Mouse (Mus musculus): ENCODE measurements around the gene Rad51b. TPM values are rescaled to one million over a fixed set of nuclear protein-coding genes. Genes with fewer than 3 reads are reported as not detected.

Rad51b gene
- polyA plus RNA-seq, 1 experiment from 2014 or later = 10.0 TPM

DNA sequence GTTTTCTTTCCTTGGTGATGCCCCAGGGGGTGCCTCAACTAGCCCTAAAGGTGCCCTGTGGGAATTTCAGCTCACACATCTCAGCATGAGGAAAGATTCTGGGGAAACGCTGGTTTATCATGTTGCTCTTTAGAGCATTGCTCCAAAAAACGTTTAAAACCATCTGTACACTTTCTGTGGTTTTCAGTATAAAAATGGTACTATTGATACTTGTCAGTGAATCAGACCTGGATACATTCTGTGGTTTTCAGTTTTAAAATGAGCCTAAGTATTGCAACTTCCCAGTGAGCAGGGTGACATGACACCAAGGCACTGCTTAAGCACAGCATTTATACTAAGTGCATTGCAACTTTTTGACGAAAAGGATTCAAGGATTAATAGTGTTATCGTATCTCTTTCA is 139.8 kb downstream of the Rad51b start:
- 77% methylated on average over 4 of the region's 4 CpGs for WGBS
- H3K4me1 ChIP-seq (replicated peaks; ENCODE audit: control insufficient read depth, insufficient read depth, low read length) = peaks cover 18% of the 10 kb centered on the region
- H3K4me2 ChIP-seq (ENCODE audit: low read length) = no peak overlapping the region
- no peak for DNase-seq (ENCODE audit: low spot score)
- H3K36me3 ChIP-seq (ENCODE audit: control insufficient read depth, insufficient read depth, low read length) = no peaks in the 10 kb centered on the region
- no peak overlapping the region for H3K9ac ChIP-seq (ENCODE audit: low read length)
- ATAC-seq (replicated peaks; ENCODE audit: low FRiP score, low TSS enrichment, low read depth) = no peak
- no peak overlapping the region for H3K4me3 ChIP-seq (ENCODE audit: low read depth, low read length)
- no peak overlapping the region for H3K27ac ChIP-seq (ENCODE audit: low read depth)
- H3K27me3 ChIP-seq (replicated peaks; ENCODE audit: control insufficient read depth, insufficient read depth, low read length) = no peaks in the 10 kb centered on the region
- no peaks in the 10 kb centered on the region for H3K9me3 ChIP-seq (ENCODE audit: control insufficient read depth, low read length)

GRCm38 (mm10) chr12:79437572-79437971 is 140.5 kb downstream of the Rad51b start:
- WGBS = 73% methylated on average over 3 of the region's 3 CpGs
- ATAC-seq (replicated peaks; ENCODE audit: low FRiP score, low TSS enrichment, low read depth) (no peak), DNase-seq (ENCODE audit: low spot score) (no peak)
- Histone ChIP-seq H3K36me3 (ENCODE audit: control insufficient read depth, insufficient read depth, low read length) (no peaks in the 10 kb centered on the region), H3K4me1 (replicated peaks; ENCODE audit: control insufficient read depth, insufficient read depth, low read length) (peaks cover 24% of the 10 kb centered on the region), H3K9ac (ENCODE audit: low read length) (no peak overlapping the region), H3K4me3 (ENCODE audit: low read depth, low read length) (no peak overlapping the region), H3K4me2 (ENCODE audit: low read length) (no peak overlapping the region), H3K27ac (ENCODE audit: low read depth) (no peak overlapping the region), H3K27me3 (replicated peaks; ENCODE audit: control insufficient read depth, insufficient read depth, low read length) (no peaks in the 10 kb centered on the region), H3K9me3 (ENCODE audit: control insufficient read depth, low read length) (no peaks in the 10 kb centered on the region)

DNA sequence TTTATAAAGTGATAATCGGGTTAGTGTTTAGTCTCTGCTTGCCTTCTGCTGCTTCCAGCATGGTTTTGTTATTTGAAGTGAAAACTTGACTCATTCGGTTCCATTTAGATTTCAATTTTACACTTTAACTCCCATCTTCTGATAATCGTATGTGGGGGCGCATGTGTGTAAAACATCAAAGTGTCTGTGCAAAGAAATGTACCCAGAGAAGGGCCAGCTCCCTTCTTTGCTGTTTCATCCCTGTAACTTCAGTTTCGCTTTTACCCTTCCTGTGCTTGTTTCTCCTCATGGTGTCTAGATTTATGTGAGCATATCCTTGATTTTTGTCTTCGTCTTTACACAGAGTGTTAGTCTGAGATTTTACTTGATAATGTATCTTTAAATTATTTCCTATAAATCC is 142.9 kb downstream of the Rad51b start:
- no peak overlapping the region for H3K27ac ChIP-seq (ENCODE audit: low read depth)
- H3K4me2 ChIP-seq (ENCODE audit: low read length) = no peak overlapping the region
- no peak for ATAC-seq (replicated peaks; ENCODE audit: low FRiP score, low TSS enrichment, low read depth)
- H3K9ac ChIP-seq (ENCODE audit: low read length) = no peak overlapping the region
- H3K36me3 ChIP-seq (ENCODE audit: control insufficient read depth, insufficient read depth, low read length) = no peaks in the 10 kb centered on the region
- no peaks in the 10 kb centered on the region for H3K9me3 ChIP-seq (ENCODE audit: control insufficient read depth, low read length)
- peaks cover 18% of the 10 kb centered on the region for H3K4me1 ChIP-seq (replicated peaks; ENCODE audit: control insufficient read depth, insufficient read depth, low read length)
- no peak for DNase-seq (ENCODE audit: low spot score)
- no peak overlapping the region for H3K4me3 ChIP-seq (ENCODE audit: low read depth, low read length)
- 83% methylated on average over 6 of the region's 6 CpGs for WGBS
- no peaks in the 10 kb centered on the region for H3K27me3 ChIP-seq (replicated peaks; ENCODE audit: control insufficient read depth, insufficient read depth, low read length)

DNA sequence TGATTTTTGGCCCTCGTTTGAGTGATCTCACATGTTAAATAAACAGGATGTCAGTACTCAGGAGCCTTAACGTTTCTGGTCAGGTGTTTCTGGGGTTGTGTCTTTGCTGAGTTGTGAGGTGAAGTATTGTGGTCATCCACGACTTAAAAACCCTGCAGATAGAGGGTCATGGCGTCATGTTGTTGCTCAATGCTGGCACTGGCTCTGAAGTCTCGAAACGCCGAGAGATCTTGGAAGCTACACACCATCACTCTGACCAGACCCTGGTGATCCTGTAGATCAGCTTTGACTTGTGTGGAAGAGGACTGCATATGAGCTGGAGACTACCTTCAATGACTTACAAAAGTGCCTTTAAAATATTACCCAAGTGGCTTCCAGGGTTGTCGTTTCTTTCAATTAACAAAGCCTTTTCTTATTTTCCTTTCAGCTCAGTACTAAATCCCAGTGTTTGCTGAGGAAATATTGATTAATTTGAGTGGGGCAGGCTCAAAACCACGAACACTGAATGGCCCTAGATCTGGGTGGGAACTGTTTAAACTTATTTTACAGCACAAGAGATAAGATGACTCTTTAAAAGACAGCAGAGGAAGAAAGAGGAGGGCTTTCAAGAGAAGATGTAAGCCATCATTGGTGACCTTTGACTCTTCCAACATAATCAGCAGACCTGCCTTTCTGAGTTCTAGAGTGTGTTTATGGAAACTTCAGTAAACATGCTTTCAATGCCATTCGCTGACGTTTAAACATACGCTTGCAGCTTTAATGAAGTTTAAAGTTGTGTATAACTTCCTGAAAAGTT is 144.3 kb downstream of the Rad51b start:
- H3K36me3 ChIP-seq (ENCODE audit: control insufficient read depth, insufficient read depth, low read length) = no peaks in the 10 kb centered on the region
- H3K27ac ChIP-seq (ENCODE audit: low read depth) = peak overlapping the region; percentile 71
- H3K27me3 ChIP-seq (replicated peaks; ENCODE audit: control insufficient read depth, insufficient read depth, low read length) = no peaks in the 10 kb centered on the region
- peaks cover 18% of the 10 kb centered on the region for H3K4me1 ChIP-seq (replicated peaks; ENCODE audit: control insufficient read depth, insufficient read depth, low read length)
- WGBS = 21% methylated on average over 12 of the region's 12 CpGs
- no peaks in the 10 kb centered on the region for H3K9me3 ChIP-seq (ENCODE audit: control insufficient read depth, low read length)
- peak; percentile 50 for DNase-seq (ENCODE audit: low spot score)
- H3K4me2 ChIP-seq (ENCODE audit: low read length) = 0 out of 2 replicates have a peak overlapping the region, but pooled peaks have one; percentile 6
- H3K9ac ChIP-seq (ENCODE audit: low read length) = no peak overlapping the region
- peak; percentile 74 for ATAC-seq (replicated peaks; ENCODE audit: low FRiP score, low TSS enrichment, low read depth)
- H3K4me3 ChIP-seq (ENCODE audit: low read depth, low read length) = no peak overlapping the region

- 20% methylated on average over 7 of the region's 7 CpGs for WGBS
- no peaks in the 10 kb centered on the region for H3K27me3 ChIP-seq (replicated peaks; ENCODE audit: control insufficient read depth, insufficient read depth, low read length)
- ATAC-seq (replicated peaks; ENCODE audit: low FRiP score, low TSS enrichment, low read depth) (0 out of 2 replicates have a peak, but pooled peaks have one; percentile 38), DNase-seq (ENCODE audit: low spot score) (peak; percentile 50)
- no peak overlapping the region for H3K4me2 ChIP-seq (ENCODE audit: low read length)
- H3K36me3 ChIP-seq (ENCODE audit: control insufficient read depth, insufficient read depth, low read length) = no peaks in the 10 kb centered on the region
- H3K9me3 ChIP-seq (ENCODE audit: control insufficient read depth, low read length) = no peaks in the 10 kb centered on the region
- H3K27ac ChIP-seq (ENCODE audit: low read depth) = peak overlapping the region; percentile 54
- no peak overlapping the region for H3K4me3 ChIP-seq (ENCODE audit: low read depth, low read length)
- H3K4me1 ChIP-seq (replicated peaks; ENCODE audit: control insufficient read depth, insufficient read depth, low read length) = peaks cover 18% of the 10 kb centered on the region
- no peak overlapping the region for H3K9ac ChIP-seq (ENCODE audit: low read length)
Observed at GRCm38 (mm10) chr12:79442126-79442525, 145.0 kb downstream of the Rad51b start.

- no peak overlapping the region for H3K4me2 ChIP-seq (ENCODE audit: low read length)
- no peak overlapping the region for H3K4me3 ChIP-seq (ENCODE audit: low read depth, low read length)
- H3K27ac ChIP-seq (ENCODE audit: low read depth) = 0 out of 2 replicates have a peak overlapping the region, but pooled peaks have one; percentile 54
- no peaks in the 10 kb centered on the region for H3K36me3 ChIP-seq (ENCODE audit: control insufficient read depth, insufficient read depth, low read length)
- H3K4me1 ChIP-seq (replicated peaks; ENCODE audit: control insufficient read depth, insufficient read depth, low read length) = peaks cover 18% of the 10 kb centered on the region
- H3K9me3 ChIP-seq (ENCODE audit: control insufficient read depth, low read length) = no peaks in the 10 kb centered on the region
- ATAC-seq (replicated peaks; ENCODE audit: low FRiP score, low TSS enrichment, low read depth) (no peak), DNase-seq (ENCODE audit: low spot score) (peak; percentile 9)
- H3K9ac ChIP-seq (ENCODE audit: low read length) = no peak overlapping the region
- H3K27me3 ChIP-seq (replicated peaks; ENCODE audit: control insufficient read depth, insufficient read depth, low read length) = no peaks in the 10 kb centered on the region
- 64% methylated on average over 6 of the region's 6 CpGs for WGBS
Observed at GRCm38 (mm10) chr12:79442836-79443390, 145.8 kb downstream of the Rad51b start.

DNA sequence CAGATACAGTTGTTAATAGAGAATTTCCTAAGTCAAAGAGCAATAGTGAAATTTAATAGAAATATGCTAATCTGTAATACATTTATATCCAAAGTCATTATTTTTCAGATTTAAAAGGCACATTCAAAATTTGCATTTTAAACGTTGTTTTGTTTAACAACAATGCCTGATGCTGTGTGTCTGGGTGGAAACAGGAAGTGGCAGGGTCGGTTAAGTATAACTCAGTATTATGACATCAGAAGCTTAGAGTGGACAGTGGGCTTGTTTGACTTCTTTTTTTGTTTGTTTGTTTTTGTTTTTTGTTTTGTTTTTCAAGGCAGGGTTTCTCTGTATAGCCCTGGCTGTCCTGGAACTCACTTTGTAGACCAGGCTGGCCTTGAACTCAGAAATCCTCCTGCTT is 147.6 kb downstream of the Rad51b start:
- Histone ChIP-seq H3K4me2 (ENCODE audit: low read length) (no peak overlapping the region), H3K4me1 (replicated peaks; ENCODE audit: control insufficient read depth, insufficient read depth, low read length) (peaks cover 18% of the 10 kb centered on the region), H3K9ac (ENCODE audit: low read length) (no peak overlapping the region), H3K36me3 (ENCODE audit: control insufficient read depth, insufficient read depth, low read length) (no peaks in the 10 kb centered on the region), H3K27ac (ENCODE audit: low read depth) (no peak overlapping the region), H3K4me3 (ENCODE audit: low read depth, low read length) (no peak overlapping the region), H3K9me3 (ENCODE audit: control insufficient read depth, low read length) (no peaks in the 10 kb centered on the region), H3K27me3 (replicated peaks; ENCODE audit: control insufficient read depth, insufficient read depth, low read length) (no peaks in the 10 kb centered on the region)
- DNase-seq (ENCODE audit: low spot score) (no peak), ATAC-seq (replicated peaks; ENCODE audit: low FRiP score, low TSS enrichment, low read depth) (no peak)
- WGBS = 71% methylated on average over 2 of the region's 2 CpGs

DNA sequence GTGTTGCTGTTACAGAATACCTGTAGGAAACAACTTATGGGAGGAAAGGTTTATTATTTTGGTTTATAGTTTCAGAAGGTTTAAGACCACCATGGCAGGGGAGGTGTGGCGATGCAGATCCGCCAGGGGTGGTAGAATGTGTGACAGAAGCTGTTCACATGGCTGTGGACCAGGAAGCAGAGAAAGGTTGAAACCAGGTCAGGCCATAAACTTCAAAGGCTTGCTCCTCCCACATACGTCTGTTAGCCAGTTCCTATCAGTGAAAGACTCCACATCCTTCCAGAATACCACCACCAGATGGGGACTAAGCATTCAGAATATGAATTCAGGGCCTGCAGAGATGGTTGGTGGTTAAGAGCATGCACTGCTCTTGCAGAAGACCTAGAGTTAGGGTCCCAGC is 150.0 kb downstream of the Rad51b start:
- no peaks in the 10 kb centered on the region for H3K27me3 ChIP-seq (replicated peaks; ENCODE audit: control insufficient read depth, insufficient read depth, low read length)
- peaks cover 6% of the 10 kb centered on the region; the same call in 1 of the 2 replicates for H3K4me1 ChIP-seq (replicated peaks; ENCODE audit: control insufficient read depth, insufficient read depth, low read length)
- no peak overlapping the region for H3K4me3 ChIP-seq (ENCODE audit: low read depth, low read length)
- H3K36me3 ChIP-seq (ENCODE audit: control insufficient read depth, insufficient read depth, low read length) = no peaks in the 10 kb centered on the region
- DNase-seq (ENCODE audit: low spot score) = no peak
- H3K4me2 ChIP-seq (ENCODE audit: low read length) = no peak overlapping the region
- H3K9me3 ChIP-seq (ENCODE audit: control insufficient read depth, low read length) = no peaks in the 10 kb centered on the region
- no peak overlapping the region for H3K27ac ChIP-seq (ENCODE audit: low read depth)
- ATAC-seq (replicated peaks; ENCODE audit: low FRiP score, low TSS enrichment, low read depth) = no peak
- H3K9ac ChIP-seq (ENCODE audit: low read length) = no peak overlapping the region
- 73% methylated on average over 3 of the region's 3 CpGs for WGBS
